Mouse (Mus musculus) layer of hippocampus, adult 9-10 months (tissue): ENCODE measurements around the gene Cdc7.

ENCODE experiments used
- DNase-seq: peaks from one replicate; pipeline ENCODE4 v3.0.0; 2022; ENCODE audit warnings: low spot score

Gene Cdc7

GRCm38 (mm10) chr5:106991300-106991929 lies 27.3 kb downstream of the Cdc7 start:
- no peak for DNase-seq

GRCm38 (mm10) chr5:106994716-106995115 lies 30.6 kb downstream of the Cdc7 start:
- DNase-seq, result no peak

- DNase-seq, result peak; percentile 42
Observed at GRCm38 (mm10) chr5:106995886-106996538, 31.9 kb downstream of the Cdc7 start.

GRCm38 (mm10) chr5:106996539-106997244 lies 32.6 kb downstream of the Cdc7 start:
- no peak for DNase-seq

GRCm38 (mm10) chr5:107001396-107002090 lies 37.4 kb downstream of the Cdc7 start:
- no peak for DNase-seq

- no peak for DNase-seq
Observed at GRCm38 (mm10) chr5:107002091-107002416, 37.9 kb downstream of the Cdc7 start.

- no peak for DNase-seq
Observed at GRCm38 (mm10) chr5:107009721-107010120, 45.6 kb downstream of the Cdc7 start.

- DNase-seq, result no peak
Observed at GRCm38 (mm10) chr5:107010300-107010699, 46.2 kb downstream of the Cdc7 start.

GRCm38 (mm10) chr5:107011316-107012029 lies 47.4 kb downstream of the Cdc7 start:
- DNase-seq, result no peak

- DNase-seq, result no peak
Observed at GRCm38 (mm10) chr5:107012030-107012715, 48.1 kb downstream of the Cdc7 start.

GRCm38 (mm10) chr5:107013393-107013792 lies 49.3 kb downstream of the Cdc7 start:
- DNase-seq, result no peak

- DNase-seq, result no peak
Observed at GRCm38 (mm10) chr5:107014146-107014545, 50.0 kb downstream of the Cdc7 start.

GRCm38 (mm10) chr5:107015046-107015421 lies 50.9 kb downstream of the Cdc7 start:
- DNase-seq, result no peak

GRCm38 (mm10) chr5:107015422-107016081 lies 51.4 kb downstream of the Cdc7 start:
- DNase-seq, result no peak

- DNase-seq, result no peak
Observed at GRCm38 (mm10) chr5:107016538-107016937, 52.4 kb downstream of the Cdc7 start.

GRCm38 (mm10) chr5:107017544-107017943 lies 53.4 kb downstream of the Cdc7 start:
- no peak for DNase-seq

GRCm38 (mm10) chr5:107019057-107019456 lies 54.9 kb downstream of the Cdc7 start:
- no peak for DNase-seq

GRCm38 (mm10) chr5:107019904-107020303 lies 55.8 kb downstream of the Cdc7 start:
- no peak for DNase-seq

- DNase-seq, result no peak
Observed at GRCm38 (mm10) chr5:107020366-107020765, 56.2 kb downstream of the Cdc7 start.

GRCm38 (mm10) chr5:107021291-107022063 lies 57.4 kb downstream of the Cdc7 start:
- DNase-seq, result no peak
